Mouse (Mus musculus) liver, postnatal 0 days (tissue): ENCODE results near the gene Rpl14.

Experiments used
- CTCF ChIP-seq: sonication (generic); IDR thresholded peaks from 2 replicates; pipeline ENCODE4 v1.5.1; 2016; ENCODE audit warnings: antibody characterized with exemption, low read depth
- EP300 ChIP-seq: IDR thresholded peaks from 2 replicates; pipeline ENCODE4 v1.6.1; 2016; ENCODE audit warnings: antibody characterized with exemption, low read depth, mild to moderate bottlenecking

DNA sequence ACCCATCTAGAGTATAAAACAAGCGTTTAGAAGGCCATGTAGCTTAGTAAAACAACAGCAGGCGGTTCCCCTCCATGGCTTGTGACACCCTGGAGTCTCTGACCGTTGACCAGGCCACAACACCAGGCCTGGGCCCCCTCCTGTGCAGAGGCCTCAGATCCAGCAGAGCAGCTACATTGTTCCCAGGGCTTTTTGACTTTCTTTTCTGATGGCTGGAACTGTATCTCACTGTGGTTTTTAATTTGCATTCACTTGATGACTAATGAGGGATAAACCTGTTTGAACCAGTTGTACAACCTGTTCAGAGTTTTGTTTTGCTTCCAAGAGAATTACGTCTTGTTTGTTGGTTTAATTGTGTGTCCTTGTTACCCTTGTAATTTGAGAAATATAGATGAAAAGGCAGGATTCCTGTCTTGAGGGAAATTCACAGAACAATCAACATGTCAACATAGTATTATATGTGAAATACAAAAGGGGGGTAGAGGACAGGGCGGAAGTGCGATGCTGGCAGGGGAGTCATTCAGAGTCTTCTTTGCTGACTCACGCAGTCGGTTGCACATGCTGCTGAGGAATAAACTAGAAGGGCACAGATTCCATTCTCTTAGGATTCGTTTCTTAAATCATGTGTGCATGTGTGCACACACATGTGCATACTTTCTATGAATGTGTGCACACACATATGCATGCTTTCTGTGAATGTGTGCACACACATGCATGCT lies 22.3 kb downstream of the Rpl14 start:
- TF ChIP-seq CTCF = no peak
- no peak for TF ChIP-seq EP300
